9 mouse cellular contexts compared by ENCODE assay signal in genomic region chr6:51162208-51163082, GRCm38 (mm10).
DNase-seq lines count a peak whose midpoint lies in the region; ATAC-seq and TF ChIP-seq lines count a peak whose summit lies in the region.
"Had no signal": no experiment of that assay in that cellular context is flagged by ENCODE, and none has a peak within 500 bp of the region (broad histone marks: within the 10 kb centered on the region; RNA-seq: fewer than 3 reads in every experiment).

No protein-coding gene starts in this region.

- H3K4me2 ChIP-seq in kidney, postnatal 0 days (ENCODE audit: low read length): no peak overlapping the region
- H3K4me2 ChIP-seq in embryonic facial prominence, embryonic 14.5 days (ENCODE audit: low read depth, low read length): no peak overlapping the region
- H3K4me2 ChIP-seq: hindbrain, embryonic 15.5 days had no signal

- H3K9me3 ChIP-seq in kidney, postnatal 0 days (replicated peaks; ENCODE audit: low read length): no peaks in the 10 kb centered on the region
- no peaks in the 10 kb centered on the region for H3K9me3 ChIP-seq in embryonic facial prominence, embryonic 14.5 days (ENCODE audit: control insufficient read depth, low read length)
- H3K9me3 ChIP-seq: hindbrain, embryonic 15.5 days had no signal

- H3K4me1 ChIP-seq in kidney, postnatal 0 days (replicated peaks; ENCODE audit: insufficient read depth, low read length): no peaks in the 10 kb centered on the region
- H3K4me1 ChIP-seq in embryonic facial prominence, embryonic 14.5 days (ENCODE audit: control insufficient read depth, insufficient read depth, low read length): peaks cover 21% of the 10 kb centered on the region
- H3K4me1 ChIP-seq: hindbrain, embryonic 15.5 days had no signal

- H3K4me3 ChIP-seq in kidney, postnatal 0 days (replicated peaks; ENCODE audit: low read depth, low read length): no peak overlapping the region
- H3K4me3 ChIP-seq in embryonic facial prominence, embryonic 14.5 days (ENCODE audit: low read depth, low read length): no peak overlapping the region
- H3K4me3 ChIP-seq: hindbrain, embryonic 15.5 days had no signal

- no peak for ATAC-seq in kidney, postnatal 0 days (replicated peaks; ENCODE audit: low FRiP score, low read depth)
- peak; percentile 60 for ATAC-seq in embryonic facial prominence, embryonic 14.5 days (ENCODE audit: low read depth)

- H3K9ac ChIP-seq in kidney, postnatal 0 days (ENCODE audit: low read depth, low read length): no peak overlapping the region
- H3K9ac ChIP-seq in embryonic facial prominence, embryonic 14.5 days (ENCODE audit: low read depth, low read length): no peak overlapping the region
- H3K9ac ChIP-seq: hindbrain, embryonic 15.5 days had no signal

- WGBS in kidney, postnatal 0 days: 59% methylated on average over 14 of the region's 14 CpGs
- 46% methylated on average over 14 of the region's 14 CpGs for WGBS in embryonic facial prominence, embryonic 14.5 days

- H3K27me3 ChIP-seq in kidney, postnatal 0 days (ENCODE audit: insufficient read depth, low read length): no peaks in the 10 kb centered on the region
- H3K27me3 ChIP-seq in embryonic facial prominence, embryonic 14.5 days (replicated peaks; ENCODE audit: control insufficient read depth, insufficient read depth, low read length): no peaks in the 10 kb centered on the region
- H3K27me3 ChIP-seq: hindbrain, embryonic 15.5 days had no signal

- peak; percentile 23 for DNase-seq in kidney, postnatal 0 days (ENCODE audit: low spot score)
- DNase-seq in kidney, adult 9 months: no peak
- DNase-seq in embryonic facial prominence, embryonic 14.5 days (ENCODE audit: low spot score): peak; percentile 93
- peak; percentile 39 for DNase-seq in gastrocnemius, postnatal 25 days
- peak; percentile 50 for DNase-seq in lung, postnatal 10 days
- no peak for DNase-seq in urinary bladder, adult 18-20 months (ENCODE audit: low spot score in 2 of 2)
- no peak for DNase-seq in layer of hippocampus, adult 8-10 months (ENCODE audit: low spot score in 2 of 2)
- DNase-seq in retina, postnatal 1 day: no peak

- TF ChIP-seq CTCF in kidney, postnatal 0 days (IDR thresholded peaks at IDR 0.05; ENCODE audit: low read depth): no peak

- H3K27ac ChIP-seq in kidney, postnatal 0 days: no peak overlapping the region; the same call in 1 of the 2 replicates
- H3K27ac ChIP-seq in embryonic facial prominence, embryonic 14.5 days (replicated peaks; ENCODE audit: low read depth, low read length): peak overlapping the region; percentile 92
- H3K27ac ChIP-seq: hindbrain, embryonic 15.5 days had no signal

- H3K36me3 ChIP-seq in kidney, postnatal 0 days (ENCODE audit: insufficient read depth, low read length): no peaks in the 10 kb centered on the region
- H3K36me3 ChIP-seq in embryonic facial prominence, embryonic 14.5 days (ENCODE audit: control insufficient read depth, insufficient read depth, low read length): no peaks in the 10 kb centered on the region
- H3K36me3 ChIP-seq: hindbrain, embryonic 15.5 days had no signal

Comparison
In these comparisons a context has a peak if more than half of its experiments do, and no peak if none do; other contexts are left out.
1. DNase-seq: peak in kidney, postnatal 0 days (single experiment), embryonic facial prominence, embryonic 14.5 days (single experiment), gastrocnemius, postnatal 25 days (single experiment) and lung, postnatal 10 days (single experiment); none in kidney, adult 9 months (single experiment), urinary bladder, adult 18-20 months (0 of 2), layer of hippocampus, adult 8-10 months (0 of 2) and retina, postnatal 1 day (single experiment).